ENCODE assay signal across 23 mouse cellular contexts in the genomic region with DNA sequence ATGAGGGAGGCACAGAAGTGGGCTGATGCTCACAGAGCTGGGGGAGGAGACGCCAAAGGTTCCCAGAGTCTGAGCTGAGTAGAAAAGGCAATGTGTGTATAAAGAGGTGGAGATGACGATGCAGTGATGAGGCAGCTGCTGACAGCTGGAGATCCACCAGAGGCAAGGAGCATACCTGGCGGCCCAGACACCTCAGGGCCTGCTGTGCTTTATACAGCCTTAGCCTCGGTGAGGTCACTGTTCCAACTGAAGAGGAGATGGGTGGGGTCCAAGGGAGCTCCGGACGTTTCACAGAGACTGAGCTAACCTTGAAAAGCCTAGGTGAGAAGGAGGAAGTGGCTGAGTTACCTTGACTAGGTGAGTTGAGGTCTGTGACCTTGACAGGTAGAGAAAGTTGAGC.
DNase-seq lines count a peak whose midpoint lies in the region; ATAC-seq and TF ChIP-seq lines count a peak whose summit lies in the region.
"Had no signal": no experiment of that assay in that cellular context is flagged by ENCODE, and none has a peak within 500 bp of the region (broad histone marks: within the 10 kb centered on the region; RNA-seq: fewer than 3 reads in every experiment).

No protein-coding gene starts in this region.

- peaks cover 11% of the 10 kb centered on the region; the same call in 1 of the 2 replicates for H3K4me1 ChIP-seq in intestine, embryonic 14.5 days (replicated peaks; ENCODE audit: control insufficient read depth, insufficient read depth, low read length)
- H3K4me1 ChIP-seq in intestine, postnatal 0 days (replicated peaks; ENCODE audit: control insufficient read depth, insufficient read depth, low read length): no peaks in the 10 kb centered on the region
- peaks cover 46% of the 10 kb centered on the region for H3K4me1 ChIP-seq in embryonic facial prominence, embryonic 13.5 days
- H3K4me1 ChIP-seq in limb, embryonic 14.5 days (ENCODE audit: control insufficient read depth, insufficient read depth, low read length): peaks cover 6% of the 10 kb centered on the region
- H3K4me1 ChIP-seq: forebrain, embryonic 12.5 days; hindbrain, embryonic 15.5 days; midbrain, embryonic 13.5 days had no signal

- no peak for TF ChIP-seq CTCF in intestine, postnatal 0 days (IDR thresholded peaks at IDR 0.05; ENCODE audit: low read depth)

- no peak overlapping the region for H3K4me3 ChIP-seq in intestine, embryonic 14.5 days (ENCODE audit: low read depth, low read length)
- no peak overlapping the region for H3K4me3 ChIP-seq in intestine, postnatal 0 days (ENCODE audit: low read depth, low read length)
- no peak overlapping the region for H3K4me3 ChIP-seq in embryonic facial prominence, embryonic 13.5 days
- no peak overlapping the region for H3K4me3 ChIP-seq in limb, embryonic 14.5 days (replicated peaks; ENCODE audit: low read length)
- H3K4me3 ChIP-seq: erythroblast, embryonic 14.5 days; forebrain, embryonic 12.5 days; gastrocnemius, adult 2 months; hindbrain, embryonic 15.5 days; liver, embryonic 12.5 days; megakaryocyte, embryonic 14.5 days; midbrain, embryonic 13.5 days had no signal

- no peak overlapping the region for H3K9ac ChIP-seq in intestine, embryonic 14.5 days (ENCODE audit: low read length)
- no peak overlapping the region for H3K9ac ChIP-seq in intestine, postnatal 0 days (ENCODE audit: low read depth, low read length)
- no peak overlapping the region for H3K9ac ChIP-seq in embryonic facial prominence, embryonic 13.5 days
- no peak overlapping the region for H3K9ac ChIP-seq in limb, embryonic 14.5 days (ENCODE audit: low read depth, low read length, severe bottlenecking)
- H3K9ac ChIP-seq: forebrain, embryonic 12.5 days; hindbrain, embryonic 15.5 days; liver, embryonic 12.5 days; lung, embryonic 14.5 days; midbrain, embryonic 13.5 days had no signal

- no peak overlapping the region for H3K27ac ChIP-seq in intestine, embryonic 14.5 days (ENCODE audit: low read depth)
- no peak overlapping the region for H3K27ac ChIP-seq in intestine, postnatal 0 days (ENCODE audit: low read depth, low read length)
- H3K27ac ChIP-seq in embryonic facial prominence, embryonic 13.5 days: peak overlapping the region; percentile 81
- H3K27ac ChIP-seq in limb, embryonic 14.5 days (replicated peaks; ENCODE audit: low read depth, low read length): 0 out of 2 replicates have a peak overlapping the region, but pooled peaks have one; percentile 8
- H3K27ac ChIP-seq: forebrain, embryonic 12.5 days; gastrocnemius, adult 2 months; hindbrain, embryonic 15.5 days; liver, embryonic 12.5 days; midbrain, embryonic 13.5 days had no signal

- TF ChIP-seq POLR2A in limb, embryonic 14.5 days (IDR thresholded peaks at IDR 0.05; ENCODE audit: borderline replicate concordance, extremely low read depth, insufficient read depth, insufficient read length): no peak

- no peaks in the 10 kb centered on the region for H3K27me3 ChIP-seq in intestine, embryonic 14.5 days (replicated peaks; ENCODE audit: control insufficient read depth, insufficient read depth, low read length)
- no peaks in the 10 kb centered on the region for H3K27me3 ChIP-seq in intestine, postnatal 0 days (replicated peaks; ENCODE audit: control insufficient read depth, insufficient read depth, low read length)
- no peaks in the 10 kb centered on the region for H3K27me3 ChIP-seq in embryonic facial prominence, embryonic 13.5 days
- H3K27me3 ChIP-seq in limb, embryonic 14.5 days (ENCODE audit: control insufficient read depth, insufficient read depth, low read length): no peaks in the 10 kb centered on the region
- H3K27me3 ChIP-seq: forebrain, embryonic 12.5 days; hindbrain, embryonic 15.5 days; liver, embryonic 12.5 days; midbrain, embryonic 13.5 days had no signal

- H3K9me3 ChIP-seq in intestine, embryonic 14.5 days (ENCODE audit: control insufficient read depth, low read length): no peaks in the 10 kb centered on the region
- no peaks in the 10 kb centered on the region for H3K9me3 ChIP-seq in intestine, postnatal 0 days (ENCODE audit: control insufficient read depth)
- H3K9me3 ChIP-seq in embryonic facial prominence, embryonic 13.5 days: no peaks in the 10 kb centered on the region
- H3K9me3 ChIP-seq in limb, embryonic 14.5 days (ENCODE audit: control insufficient read depth, low read length): no peaks in the 10 kb centered on the region
- H3K9me3 ChIP-seq: forebrain, embryonic 12.5 days; hindbrain, embryonic 15.5 days; liver, embryonic 12.5 days; midbrain, embryonic 13.5 days had no signal

- 60% methylated on average over 6 of the region's 6 CpGs for WGBS in intestine, embryonic 14.5 days
- WGBS in intestine, postnatal 0 days: 63% methylated on average over 6 of the region's 6 CpGs
- 77% methylated on average over 6 of the region's 6 CpGs for WGBS in embryonic facial prominence, embryonic 13.5 days
- WGBS in limb, embryonic 14.5 days: 77% methylated on average over 6 of the region's 6 CpGs

- no peak overlapping the region for H3K4me2 ChIP-seq in intestine, embryonic 14.5 days (ENCODE audit: low read length)
- no peak overlapping the region for H3K4me2 ChIP-seq in intestine, postnatal 0 days (replicated peaks; ENCODE audit: low read depth)
- no peak overlapping the region for H3K4me2 ChIP-seq in embryonic facial prominence, embryonic 13.5 days
- no peak overlapping the region for H3K4me2 ChIP-seq in limb, embryonic 14.5 days (replicated peaks; ENCODE audit: low read depth, low read length, severe bottlenecking)
- H3K4me2 ChIP-seq: forebrain, embryonic 12.5 days; hindbrain, embryonic 15.5 days; liver, embryonic 12.5 days; lung, embryonic 14.5 days; midbrain, embryonic 13.5 days had no signal

- DNase-seq in intestine, embryonic 14.5 days (ENCODE audit: low spot score): no peak
- peak; percentile 39 for DNase-seq in R1 (ENCODE audit: low read depth, low spot score)
- DNase-seq in limb, embryonic 14.5 days (ENCODE audit: low spot score): no peak
- DNase-seq in right cerebral cortex, adult 18-20 months: no peak
- no peak for DNase-seq in thymus, postnatal 36 days
- DNase-seq: adrenal gland, adult 2 months; cerebellum, adult 2 months; cerebellum, postnatal 25 days; gastrocnemius, adult 2 months; kidney, adult 18-20 months; kidney, postnatal 10 days; left cerebral cortex, postnatal 4 days; lung, postnatal 36 days; thymus, adult 2 months had no signal

- 0 out of 2 replicates have a peak, but pooled peaks have one; percentile 55 for ATAC-seq in intestine, embryonic 14.5 days (replicated peaks; ENCODE audit: low FRiP score, low TSS enrichment, low read depth)
- ATAC-seq in intestine, postnatal 0 days: no peak
- no peak for ATAC-seq in embryonic facial prominence, embryonic 13.5 days (ENCODE audit: insufficient number of reproducible peaks, insufficient read depth, low FRiP score, low TSS enrichment, low read depth)
- ATAC-seq in limb, embryonic 14.5 days (ENCODE audit: low FRiP score, low read depth): no peak
- ATAC-seq: liver, embryonic 12.5 days; midbrain, embryonic 13.5 days had no signal

- H3K36me3 ChIP-seq in intestine, embryonic 14.5 days (ENCODE audit: control insufficient read depth, insufficient read depth, low read length): no peaks in the 10 kb centered on the region
- no peaks in the 10 kb centered on the region; the same call in 1 of the 2 replicates for H3K36me3 ChIP-seq in intestine, postnatal 0 days (ENCODE audit: control insufficient read depth, insufficient read depth)
- no peaks in the 10 kb centered on the region for H3K36me3 ChIP-seq in embryonic facial prominence, embryonic 13.5 days
- H3K36me3 ChIP-seq in limb, embryonic 14.5 days (ENCODE audit: control insufficient read depth, insufficient read depth, low read length): no peaks in the 10 kb centered on the region
- H3K36me3 ChIP-seq: forebrain, embryonic 12.5 days; hindbrain, embryonic 15.5 days; liver, embryonic 12.5 days; midbrain, embryonic 13.5 days had no signal

Comparison
In these comparisons a context has a peak if more than half of its experiments do, and no peak if none do; other contexts are left out.
1. H3K27ac ChIP-seq: peak in embryonic facial prominence, embryonic 13.5 days (single experiment) and limb, embryonic 14.5 days (single experiment); none in intestine, embryonic 14.5 days (single experiment) and intestine, postnatal 0 days (single experiment).